Mouse (Mus musculus): ENCODE measurements around the gene Gm10135. TPM values are rescaled to one million over a fixed set of nuclear protein-coding genes. Genes with fewer than 3 reads are reported as not detected.
A peak's percentile ranks its signal among the peaks of the same experiment; 100 is the strongest.

Gene Gm10135
- polyA plus RNA-seq, 1 experiment: not detected

- no peaks in the 10 kb centered on the region for H3K4me1 ChIP-seq (ENCODE audit: control insufficient read depth, insufficient read depth, low read length)
- no peak overlapping the region for H3K4me3 ChIP-seq (ENCODE audit: control insufficient read depth, low read depth, low read length)
- H3K27ac ChIP-seq (ENCODE audit: control insufficient read depth, insufficient read depth, low read depth, low read length): no peak overlapping the region
- no peaks in the 10 kb centered on the region for H3K27me3 ChIP-seq (ENCODE audit: control insufficient read depth, insufficient read depth, low read length)
- no peaks in the 10 kb centered on the region for H3K36me3 ChIP-seq (ENCODE audit: control insufficient read depth, insufficient read depth, low read length)
- TF ChIP-seq CTCF (IDR thresholded peaks at IDR 0.05; ENCODE audit: control insufficient read depth, insufficient read depth, insufficient replicate concordance, low read depth, low read length) (no peak), POLR2A (IDR thresholded peaks at IDR 0.05; ENCODE audit: control insufficient read depth, low read depth, low read length) (no peak)
These were observed 41.4 kb downstream of the Gm10135 start for GRCm38 (mm10) chr5:72933026-72933675.

DNA sequence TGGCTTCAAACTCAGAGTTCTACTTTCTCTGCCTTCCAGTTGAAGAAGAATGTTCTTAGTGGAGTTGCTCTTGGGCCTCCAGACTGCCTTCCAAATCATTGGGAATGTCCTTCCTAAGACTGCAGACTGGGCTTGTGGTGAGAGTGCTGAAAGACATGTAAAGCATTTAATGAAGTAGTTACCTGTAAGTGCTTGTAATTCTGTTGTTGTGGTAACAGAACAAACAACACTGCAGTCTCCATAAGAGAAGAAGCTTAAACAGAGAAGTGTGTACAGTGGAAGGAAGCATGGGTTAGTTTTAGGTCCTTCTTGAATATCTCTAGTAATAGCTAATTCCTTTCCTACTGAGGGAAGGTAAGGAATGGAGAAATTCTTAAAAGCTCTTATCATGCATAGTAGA, 47.4 kb downstream of the Gm10135 start:
- Histone ChIP-seq H3K4me1 (ENCODE audit: control insufficient read depth, insufficient read depth, low read length) (no peaks in the 10 kb centered on the region), H3K4me3 (ENCODE audit: control insufficient read depth, low read depth, low read length) (no peak overlapping the region), H3K36me3 (ENCODE audit: control insufficient read depth, insufficient read depth, low read length) (no peaks in the 10 kb centered on the region), H3K27me3 (ENCODE audit: control insufficient read depth, insufficient read depth, low read length) (no peaks in the 10 kb centered on the region), H3K27ac (ENCODE audit: control insufficient read depth, insufficient read depth, low read depth, low read length) (no peak overlapping the region)
- no peak for TF ChIP-seq CTCF (IDR thresholded peaks at IDR 0.05; ENCODE audit: control insufficient read depth, insufficient read depth, insufficient replicate concordance, low read depth, low read length)
- TF ChIP-seq POLR2A (IDR thresholded peaks at IDR 0.05; ENCODE audit: control insufficient read depth, low read depth, low read length): no peak

GRCm38 (mm10) chr5:72922796-72923195, 51.7 kb downstream of the Gm10135 start:
- Histone ChIP-seq H3K27ac (ENCODE audit: control insufficient read depth, insufficient read depth, low read depth, low read length) (no peak overlapping the region), H3K4me3 (ENCODE audit: control insufficient read depth, low read depth, low read length) (no peak overlapping the region), H3K4me1 (ENCODE audit: control insufficient read depth, insufficient read depth, low read length) (no peaks in the 10 kb centered on the region), H3K36me3 (ENCODE audit: control insufficient read depth, insufficient read depth, low read length) (no peaks in the 10 kb centered on the region), H3K27me3 (ENCODE audit: control insufficient read depth, insufficient read depth, low read length) (no peaks in the 10 kb centered on the region)
- TF ChIP-seq CTCF (IDR thresholded peaks at IDR 0.05; ENCODE audit: control insufficient read depth, insufficient read depth, insufficient replicate concordance, low read depth, low read length) (no peak), POLR2A (IDR thresholded peaks at IDR 0.05; ENCODE audit: control insufficient read depth, low read depth, low read length) (no peak)

DNA sequence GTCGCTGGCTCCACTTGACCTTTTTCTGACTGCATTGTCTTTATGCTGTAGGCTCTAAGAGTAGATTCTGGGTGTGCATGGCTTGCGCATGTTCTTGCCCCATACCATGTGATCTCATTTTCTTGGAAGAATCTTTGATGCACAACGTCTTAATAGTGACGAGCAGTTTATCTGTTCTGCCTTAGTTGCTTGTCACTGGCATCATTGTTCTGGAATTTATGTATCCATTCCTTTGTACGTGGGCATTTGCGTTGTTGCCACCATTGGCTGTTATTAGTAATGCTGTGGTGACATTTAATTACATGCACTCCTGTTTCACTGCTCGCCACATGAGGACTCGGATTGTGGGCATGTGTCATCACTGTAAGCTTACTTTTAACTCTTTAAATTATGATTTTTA, 53.3 kb downstream of the Gm10135 start:
- TF ChIP-seq CTCF (IDR thresholded peaks at IDR 0.05; ENCODE audit: control insufficient read depth, insufficient read depth, insufficient replicate concordance, low read depth, low read length) (no peak), POLR2A (IDR thresholded peaks at IDR 0.05; ENCODE audit: control insufficient read depth, low read depth, low read length) (no peak)
- H3K27me3 ChIP-seq (ENCODE audit: control insufficient read depth, insufficient read depth, low read length): no peaks in the 10 kb centered on the region
- no peak overlapping the region for H3K27ac ChIP-seq (ENCODE audit: control insufficient read depth, insufficient read depth, low read depth, low read length)
- no peak overlapping the region for H3K4me3 ChIP-seq (ENCODE audit: control insufficient read depth, low read depth, low read length)
- no peaks in the 10 kb centered on the region for H3K36me3 ChIP-seq (ENCODE audit: control insufficient read depth, insufficient read depth, low read length)
- H3K4me1 ChIP-seq (ENCODE audit: control insufficient read depth, insufficient read depth, low read length): no peaks in the 10 kb centered on the region

DNA sequence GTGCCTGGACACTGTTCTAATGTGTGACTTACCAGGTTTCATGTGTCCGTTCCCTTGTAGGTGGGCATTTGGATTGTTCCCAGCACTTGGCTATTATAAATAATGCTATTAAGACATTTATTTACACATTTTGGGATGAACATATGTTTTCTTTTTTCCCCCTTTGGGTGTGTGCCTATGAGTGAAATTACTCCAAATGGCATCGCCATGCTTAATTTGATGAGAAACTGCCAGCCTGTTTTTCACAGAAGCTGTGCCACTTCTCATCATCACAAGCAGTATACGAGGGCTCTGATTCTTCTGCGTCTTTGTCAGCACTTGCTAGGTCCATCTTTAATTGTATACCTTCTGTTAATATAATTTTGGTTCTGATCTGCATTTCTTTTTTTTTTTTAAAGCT, 54.1 kb downstream of the Gm10135 start:
- no peak overlapping the region for H3K4me3 ChIP-seq (ENCODE audit: control insufficient read depth, low read depth, low read length)
- no peaks in the 10 kb centered on the region; the same call in 1 of the 2 replicates for H3K4me1 ChIP-seq (ENCODE audit: control insufficient read depth, insufficient read depth, low read length)
- H3K27me3 ChIP-seq (ENCODE audit: control insufficient read depth, insufficient read depth, low read length): no peaks in the 10 kb centered on the region
- no peak overlapping the region for H3K27ac ChIP-seq (ENCODE audit: control insufficient read depth, insufficient read depth, low read depth, low read length)
- TF ChIP-seq POLR2A (IDR thresholded peaks at IDR 0.05; ENCODE audit: control insufficient read depth, low read depth, low read length) (no peak), CTCF (IDR thresholded peaks at IDR 0.05; ENCODE audit: control insufficient read depth, insufficient read depth, insufficient replicate concordance, low read depth, low read length) (no peak)
- no peaks in the 10 kb centered on the region for H3K36me3 ChIP-seq (ENCODE audit: control insufficient read depth, insufficient read depth, low read length)

DNA sequence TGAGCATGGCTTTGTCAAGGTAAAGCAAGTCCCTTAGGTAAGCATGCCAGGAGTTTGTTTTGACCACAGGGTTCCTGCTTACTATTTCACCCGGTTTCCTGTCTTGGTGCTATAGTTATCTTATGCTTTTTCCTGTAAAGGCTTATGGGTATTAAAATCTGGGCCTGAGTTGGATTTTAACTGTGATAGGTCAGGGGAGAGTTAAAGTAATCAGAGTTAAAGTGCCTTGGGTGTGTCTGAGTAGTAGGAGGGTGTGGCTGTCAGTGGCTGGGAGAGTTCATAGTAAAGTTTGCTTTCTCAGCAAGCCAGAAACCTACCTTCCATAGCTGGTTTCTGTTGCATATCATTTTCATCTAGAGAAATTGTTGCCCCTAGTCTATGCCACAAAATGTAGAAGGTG, 57.7 kb downstream of the Gm10135 start:
- H3K36me3 ChIP-seq (ENCODE audit: control insufficient read depth, insufficient read depth, low read length): no peaks in the 10 kb centered on the region
- H3K27ac ChIP-seq (ENCODE audit: control insufficient read depth, insufficient read depth, low read depth, low read length): no peak overlapping the region
- TF ChIP-seq POLR2A (IDR thresholded peaks at IDR 0.05; ENCODE audit: control insufficient read depth, low read depth, low read length) (no peak), CTCF (IDR thresholded peaks at IDR 0.05; ENCODE audit: control insufficient read depth, insufficient read depth, insufficient replicate concordance, low read depth, low read length) (no peak)
- peak overlapping the region; percentile 96 for H3K4me3 ChIP-seq (ENCODE audit: control insufficient read depth, low read depth, low read length)
- H3K27me3 ChIP-seq (ENCODE audit: control insufficient read depth, insufficient read depth, low read length): no peaks in the 10 kb centered on the region
- H3K4me1 ChIP-seq (ENCODE audit: control insufficient read depth, insufficient read depth, low read length): peaks cover 2% of the 10 kb centered on the region

DNA sequence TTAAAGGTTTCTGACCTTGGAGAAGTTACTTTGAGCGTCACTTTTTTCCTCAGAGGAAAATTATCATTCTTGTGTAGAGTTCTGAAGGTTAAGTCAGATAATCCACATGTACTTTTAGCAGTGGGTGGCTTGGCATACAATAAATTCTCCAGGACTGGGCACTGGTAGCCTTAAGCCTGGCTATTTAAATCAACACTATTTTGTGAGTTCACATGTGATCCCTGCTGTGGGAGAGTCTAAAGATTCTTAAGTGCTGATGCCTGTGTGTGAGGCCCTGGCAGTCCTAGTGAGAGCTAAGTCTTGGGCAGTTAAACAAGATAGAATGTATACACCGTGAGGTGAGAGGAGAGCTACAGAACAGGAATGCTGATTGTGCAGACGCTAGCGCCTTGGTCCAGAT, 58.5 kb downstream of the Gm10135 start:
- H3K36me3 ChIP-seq (ENCODE audit: control insufficient read depth, insufficient read depth, low read length): no peaks in the 10 kb centered on the region
- no peak overlapping the region for H3K27ac ChIP-seq (ENCODE audit: control insufficient read depth, insufficient read depth, low read depth, low read length)
- peaks cover 2% of the 10 kb centered on the region for H3K4me1 ChIP-seq (ENCODE audit: control insufficient read depth, insufficient read depth, low read length)
- H3K27me3 ChIP-seq (ENCODE audit: control insufficient read depth, insufficient read depth, low read length): no peaks in the 10 kb centered on the region
- peak overlapping the region; percentile 96 for H3K4me3 ChIP-seq (ENCODE audit: control insufficient read depth, low read depth, low read length)
- TF ChIP-seq CTCF (IDR thresholded peaks at IDR 0.05; ENCODE audit: control insufficient read depth, insufficient read depth, insufficient replicate concordance, low read depth, low read length) (no peak), POLR2A (IDR thresholded peaks at IDR 0.05; ENCODE audit: control insufficient read depth, low read depth, low read length) (no peak)

Other genes with a start within 250 kb of the Gm10135 start
- gene Txk, start 221.9 kb downstream of the Gm10135 start, polyA plus RNA-seq (2012; rRNA removed): 1.2 and 1.7 TPM in 2 replicates
- gene Tec, start 106.2 kb downstream of the Gm10135 start, polyA plus RNA-seq (2012; rRNA removed): 0.77 and 0.88 TPM in 2 replicates
- gene Slain2, start 60.4 kb downstream of the Gm10135 start, polyA plus RNA-seq (2012; rRNA removed): 173 and 180 TPM in 2 replicates
- 0.09 and 0.10 TPM in 2 replicates for gene Slc10a4, start 32.2 kb upstream of the Gm10135 start, polyA plus RNA-seq (2012; rRNA removed)

All from testis, adult 2 months (tissue).